Mouse (Mus musculus) 3T3-L1 (cell line): Measurements from ENCODE around the gene Arid5b.
A peak's percentile ranks its signal among the peaks of the same experiment; 100 is the strongest.

Experiments used
- DNase-seq: peaks from one replicate; pipeline ENCODE4 v3.0.0-alpha.2; 2015; ENCODE audit warnings: low read depth, low spot score

The Arid5b gene

GRCm38 (mm10) chr10:68238182-68238581 lies 40.4 kb downstream of the Arid5b start:
- DNase-seq = no peak

- no peak for DNase-seq
Observed at GRCm38 (mm10) chr10:68236956-68237455, 41.5 kb downstream of the Arid5b start.

- no peak for DNase-seq
Observed at GRCm38 (mm10) chr10:68231385-68232182, 47.0 kb downstream of the Arid5b start.

GRCm38 (mm10) chr10:68230653-68231384 lies 47.7 kb downstream of the Arid5b start:
- no peak for DNase-seq

GRCm38 (mm10) chr10:68229640-68230565 lies 48.6 kb downstream of the Arid5b start:
- DNase-seq = no peak

- no peak for DNase-seq
Observed at GRCm38 (mm10) chr10:68222676-68223075, 55.9 kb downstream of the Arid5b start.

- no peak for DNase-seq
Observed at GRCm38 (mm10) chr10:68222012-68222411, 56.5 kb downstream of the Arid5b start.

- DNase-seq = no peak
Observed at GRCm38 (mm10) chr10:68219327-68219726, 59.2 kb downstream of the Arid5b start.

- DNase-seq = no peak
Observed at GRCm38 (mm10) chr10:68218678-68219077, 59.9 kb downstream of the Arid5b start.

GRCm38 (mm10) chr10:68214809-68215468 lies 63.6 kb downstream of the Arid5b start:
- DNase-seq = no peak

GRCm38 (mm10) chr10:68212061-68212915 lies 66.3 kb downstream of the Arid5b start:
- peak; percentile 69 for DNase-seq

GRCm38 (mm10) chr10:68211514-68211913 lies 67.0 kb downstream of the Arid5b start:
- no peak for DNase-seq

GRCm38 (mm10) chr10:68210025-68210642 lies 68.4 kb downstream of the Arid5b start:
- no peak for DNase-seq

GRCm38 (mm10) chr10:68208670-68209065 lies 69.9 kb downstream of the Arid5b start:
- no peak for DNase-seq

GRCm38 (mm10) chr10:68207803-68208669 lies 70.5 kb downstream of the Arid5b start:
- DNase-seq = no peak

- no peak for DNase-seq
Observed at GRCm38 (mm10) chr10:68204391-68204790, 74.1 kb downstream of the Arid5b start.

- no peak for DNase-seq
Observed at GRCm38 (mm10) chr10:68203860-68204259, 74.7 kb downstream of the Arid5b start.

GRCm38 (mm10) chr10:68203322-68203721 lies 75.2 kb downstream of the Arid5b start:
- no peak for DNase-seq

GRCm38 (mm10) chr10:68199440-68199839 lies 79.1 kb downstream of the Arid5b start:
- no peak for DNase-seq
